Mouse (Mus musculus): ENCODE results near the gene Gm572.

GRCm38 (mm10) chr4:148688091-148688490 lies 45.0 kb downstream of the Gm572 start:
- TF ChIP-seq POLR2A (IDR thresholded peaks at IDR 0.05; ENCODE audit: low read depth, low read length) (no peak), CTCF (conservative IDR thresholded peaks at IDR 0.05; ENCODE audit: insufficient read depth, insufficient read length, low read depth, low read length) (no peak)
